ENCODE assay signal across 10 mouse cellular contexts in the genomic region with DNA sequence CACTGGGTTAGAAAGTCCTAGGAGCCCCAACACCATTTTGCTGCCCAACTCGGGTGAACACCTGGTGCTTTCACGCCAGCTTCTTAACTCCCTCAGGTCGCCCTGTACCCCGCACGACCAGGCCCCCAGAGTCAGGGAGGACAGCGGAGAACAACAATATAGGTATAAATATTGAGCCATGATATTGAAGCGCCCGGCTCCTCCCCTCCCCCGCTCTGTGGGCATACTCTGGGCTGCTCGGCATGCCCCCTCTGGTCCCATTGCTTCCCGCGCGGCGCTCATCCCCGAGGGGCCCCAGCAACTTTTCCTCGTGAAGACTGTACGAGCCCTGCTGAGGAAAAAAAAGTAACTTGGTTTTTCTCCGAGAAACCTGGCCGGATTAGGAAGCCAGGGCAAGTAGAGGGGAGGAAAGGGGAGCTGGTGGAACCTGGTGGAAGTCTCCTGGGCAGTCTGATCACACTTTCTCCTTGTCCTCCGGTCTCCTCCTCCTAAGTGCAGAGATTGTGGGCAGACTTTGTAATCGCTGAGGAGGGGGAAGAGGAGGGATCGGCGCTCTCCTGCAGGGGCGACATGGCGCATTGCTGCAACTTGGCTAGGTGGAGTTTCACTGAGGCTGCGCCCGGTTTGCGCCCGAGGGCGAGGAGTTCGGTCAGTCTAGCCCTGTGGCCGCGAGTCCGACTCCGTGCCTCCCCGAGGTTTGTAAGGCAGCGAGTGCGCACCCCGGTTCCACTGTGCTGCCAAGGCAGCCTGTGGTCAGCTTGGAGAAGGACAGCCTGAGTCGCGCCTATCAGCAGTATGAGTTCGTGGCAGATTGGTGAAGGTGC. TPM values are rescaled to one million over a fixed set of nuclear protein-coding genes. Genes with fewer than 3 reads are reported as not detected.
DNase-seq lines count a peak whose midpoint lies in the region; ATAC-seq lines count a peak whose summit lies in the region.
"Had no signal": no experiment of that assay in that cellular context is flagged by ENCODE, and none has a peak within 500 bp of the region (broad histone marks: within the 10 kb centered on the region; RNA-seq: fewer than 3 reads in every experiment).

No protein-coding gene starts in this region.

- no peaks in the 10 kb centered on the region for H3K9me3 ChIP-seq in heart, embryonic 15.5 days (replicated peaks)
- H3K9me3 ChIP-seq in hindbrain, embryonic 12.5 days (replicated peaks), result no peaks in the 10 kb centered on the region
- H3K9me3 ChIP-seq in midbrain, embryonic 15.5 days, result no peaks in the 10 kb centered on the region
- H3K9me3 ChIP-seq: G1E had no signal

- H3K27ac ChIP-seq in heart, embryonic 15.5 days, result no peak overlapping the region
- H3K27ac ChIP-seq in hindbrain, embryonic 12.5 days, result no peak overlapping the region
- H3K27ac ChIP-seq in midbrain, embryonic 15.5 days, result no peak overlapping the region

- peak overlapping the region; percentile 78 for H3K4me2 ChIP-seq in heart, embryonic 15.5 days
- H3K4me2 ChIP-seq in hindbrain, embryonic 12.5 days (replicated peaks), result peak overlapping the region; percentile 63
- peak overlapping the region; percentile 68 for H3K4me2 ChIP-seq in midbrain, embryonic 15.5 days

- H3K36me3 ChIP-seq in heart, embryonic 15.5 days, result no peaks in the 10 kb centered on the region
- H3K36me3 ChIP-seq in hindbrain, embryonic 12.5 days, result no peaks in the 10 kb centered on the region
- no peaks in the 10 kb centered on the region for H3K36me3 ChIP-seq in midbrain, embryonic 15.5 days (replicated peaks)
- H3K36me3 ChIP-seq: G1E had no signal

- H3K4me1 ChIP-seq in heart, embryonic 15.5 days (replicated peaks), result peaks cover 20% of the 10 kb centered on the region
- peaks cover 24% of the 10 kb centered on the region for H3K4me1 ChIP-seq in hindbrain, embryonic 12.5 days
- H3K4me1 ChIP-seq in midbrain, embryonic 15.5 days, result peaks cover 25% of the 10 kb centered on the region

- intact Hi-C loops in heart, postnatal 14 days (cut with DNase I), result no loop called here
- intact Hi-C loops in left cerebral cortex, postnatal 4 days (cut with DNase I), result no loop called here
- intact Hi-C loops in left cerebral cortex, postnatal 36 days (cut with DNase I), result no loop called here

- no peak; the same call in 1 of the 2 replicates for ATAC-seq in heart, embryonic 15.5 days (replicated peaks; ENCODE audit: insufficient number of reproducible peaks, insufficient read depth, low FRiP score, low read depth)
- ATAC-seq in common myeloid progenitor, adult 5-6 weeks (replicated peaks; ENCODE audit: low read depth, poor library complexity, severe bottlenecking), result peak; percentile 54
- no peak for ATAC-seq in hindbrain, embryonic 12.5 days (ENCODE audit: low FRiP score)
- ATAC-seq in midbrain, embryonic 15.5 days (replicated peaks), result peak; percentile 63

- peak overlapping the region; percentile 49 for H3K9ac ChIP-seq in heart, embryonic 15.5 days
- peak overlapping the region; percentile 15; the same call in 1 of the 2 replicates for H3K9ac ChIP-seq in hindbrain, embryonic 12.5 days
- H3K9ac ChIP-seq in midbrain, embryonic 15.5 days, result no peak overlapping the region

- peaks cover 50% of the 10 kb centered on the region for H3K27me3 ChIP-seq in heart, embryonic 15.5 days
- peaks cover 51% of the 10 kb centered on the region for H3K27me3 ChIP-seq in hindbrain, embryonic 12.5 days
- H3K27me3 ChIP-seq in midbrain, embryonic 15.5 days (replicated peaks), result peaks cover 46% of the 10 kb centered on the region

- under 1% methylated on average over 42 of the region's 42 CpGs for WGBS in heart, embryonic 15.5 days
- WGBS in hindbrain, embryonic 12.5 days, result under 1% methylated on average over 41 of the region's 42 CpGs
- WGBS in midbrain, embryonic 15.5 days, result 1% methylated on average over 42 of the region's 42 CpGs

- no peak for DNase-seq in heart, postnatal 14 days
- no peak for DNase-seq in left cerebral cortex, postnatal 4 days
- no peak for DNase-seq in left cerebral cortex, postnatal 36 days (ENCODE audit: low spot score in 2 of 2)
- no peak for DNase-seq in thymus, adult 18-20 months

- peak overlapping the region; percentile 50 for H3K4me3 ChIP-seq in heart, embryonic 15.5 days
- peak overlapping the region; percentile 35 for H3K4me3 ChIP-seq in hindbrain, embryonic 12.5 days
- peak overlapping the region; percentile 34 for H3K4me3 ChIP-seq in midbrain, embryonic 15.5 days

RNA-seq across cellular contexts. Expression of a gene that starts 23.6 kb away (rescaled TPM):
- polyA plus RNA-seq in heart, embryonic 15.5 days (2015; fragmentation: Nextera tagmentation; extraction: Ambion mirVana), result not detected in 2 replicates
- total RNA-seq in heart, postnatal 14 days (2021), result not detected
- not detected in 2 replicates for total RNA-seq in common myeloid progenitor, adult 5-6 weeks (2017)
- polyA plus RNA-seq in hindbrain, embryonic 12.5 days (2016; fragmentation: Nextera tagmentation; extraction: Ambion mirVana), result not detected in 2 replicates
- not detected in 2 replicates for polyA plus RNA-seq in midbrain, embryonic 15.5 days (2015; fragmentation: Nextera tagmentation; extraction: Ambion mirVana)
- not detected for total RNA-seq in left cerebral cortex, postnatal 4 days (2021)
- not detected for total RNA-seq in left cerebral cortex, postnatal 36 days (2021)
- total RNA-seq: G1E had no signal
- polyA plus RNA-seq: frontal cortex, adult 2 months; G1E had no signal

RNA-seq across cellular contexts. Expression of a gene that starts 32.8 kb away (rescaled TPM):
- polyA plus RNA-seq in heart, embryonic 15.5 days (2015; fragmentation: Nextera tagmentation; extraction: Ambion mirVana), result not detected in 2 replicates
- not detected for total RNA-seq in heart, postnatal 14 days (2021)
- not detected in 2 replicates for total RNA-seq in common myeloid progenitor, adult 5-6 weeks (2017)
- not detected in 2 replicates for polyA plus RNA-seq in hindbrain, embryonic 12.5 days (2016; fragmentation: Nextera tagmentation; extraction: Ambion mirVana)
- polyA plus RNA-seq in midbrain, embryonic 15.5 days (2015; fragmentation: Nextera tagmentation; extraction: Ambion mirVana), result not detected in 2 replicates
- total RNA-seq in left cerebral cortex, postnatal 4 days (2021), result not detected
- not detected for total RNA-seq in left cerebral cortex, postnatal 36 days (2021)
- polyA plus RNA-seq: frontal cortex, adult 2 months; G1E had no signal

RNA-seq across cellular contexts. Expression of a gene that starts 45.3 kb away (rescaled TPM):
- polyA plus RNA-seq in heart, embryonic 15.5 days (2015; fragmentation: Nextera tagmentation; extraction: Ambion mirVana), result not detected in 2 replicates
- not detected for total RNA-seq in heart, postnatal 14 days (2021)
- not detected in 2 replicates for total RNA-seq in common myeloid progenitor, adult 5-6 weeks (2017)
- polyA plus RNA-seq in hindbrain, embryonic 12.5 days (2016; fragmentation: Nextera tagmentation; extraction: Ambion mirVana), result not detected in 2 replicates
- not detected in 2 replicates for polyA plus RNA-seq in midbrain, embryonic 15.5 days (2015; fragmentation: Nextera tagmentation; extraction: Ambion mirVana)
- not detected for total RNA-seq in left cerebral cortex, postnatal 4 days (2021)
- not detected for total RNA-seq in left cerebral cortex, postnatal 36 days (2021)
- polyA plus RNA-seq: frontal cortex, adult 2 months; G1E had no signal

RNA-seq across cellular contexts. Expression of a gene that starts 59.3 kb away (rescaled TPM):
- not detected in 2 replicates for polyA plus RNA-seq in heart, embryonic 15.5 days (2015; fragmentation: Nextera tagmentation; extraction: Ambion mirVana)
- total RNA-seq in heart, postnatal 14 days (2021), result not detected
- not detected in 2 replicates for total RNA-seq in common myeloid progenitor, adult 5-6 weeks (2017)
- polyA plus RNA-seq in hindbrain, embryonic 12.5 days (2016; fragmentation: Nextera tagmentation; extraction: Ambion mirVana), result not detected in 2 replicates
- polyA plus RNA-seq in midbrain, embryonic 15.5 days (2015; fragmentation: Nextera tagmentation; extraction: Ambion mirVana), result not detected in 2 replicates
- total RNA-seq in left cerebral cortex, postnatal 4 days (2021), result not detected
- not detected for total RNA-seq in left cerebral cortex, postnatal 36 days (2021)
- total RNA-seq: G1E had no signal
- polyA plus RNA-seq: frontal cortex, adult 2 months; G1E had no signal

Comparison
In these comparisons a context has a peak if more than half of its experiments do, and no peak if none do; other contexts are left out.
1. ATAC-seq: peak in common myeloid progenitor, adult 5-6 weeks (single experiment) and midbrain, embryonic 15.5 days (single experiment); none in heart, embryonic 15.5 days (single experiment) and hindbrain, embryonic 12.5 days (single experiment).
2. Peak in every context shown above with its lines, with median percentiles within 50 percentile points of each other: H3K4me2 ChIP-seq and H3K4me3 ChIP-seq.